Mouse (Mus musculus) hematopoietic stem cell, adult 5-6 weeks (primary cell): ENCODE data around the gene Cntfr. TPM values are rescaled to one million over a fixed set of nuclear protein-coding genes. Genes with fewer than 3 reads are reported as not detected.
"Not testable (repeated sequence)": the region's sequence is repeated elsewhere in the genome, so short reads cannot be mapped to it uniquely, and the experiment has no call there.

ENCODE experiments used
- ATAC-seq, 2 experiments: fragments of 125-278 bp in 1 of 2; replicated peaks in 1 of 2; 2 replicates each; pipeline ENCODE4 v1.8.0; 2016 to 2017; ENCODE audit warnings: inconsistent platforms in 2 of 2, mild to moderate bottlenecking in 2 of 2, moderate number of reproducible peaks in 2 of 2, low read depth in 1 of 2, moderate TSS enrichment in 1 of 2; ENCODE audit not compliant: low FRiP score in 2 of 2, poor library complexity in 2 of 2, severe bottlenecking in 2 of 2, insufficient read depth in 1 of 2, low TSS enrichment in 1 of 2
- total RNA-seq: library from RNA; stranded (forward); fragments of 172-1452, 232-1000 nt; gene quantifications from 2 replicates; pipeline ENCODE4 v1.2.3, GENCODE M21; 2017

The Cntfr gene
- total RNA-seq, 1 experiment from 2014 or later: not detected

- ATAC-seq: peak; percentile 24 to 50; a peak in 3 of 4 replicates
These were observed 16.5 kb upstream of the Cntfr start, which contains the start of gene Rpp25l for GRCm38 (mm10) chr4:41713197-41714067. Gene Rpp25l (minus strand): TSS chr4:41713534.

- ATAC-seq: 0 out of 4 replicates have a peak, but pooled peaks of 1 of the 2 experiments have one; percentile 1
These were observed 15.7 kb upstream of the Cntfr start for GRCm38 (mm10) chr4:41712421-41713196.

GRCm38 (mm10) chr4:41711705-41712375 is 15.0 kb upstream of the Cntfr start:
- no peak for ATAC-seq

GRCm38 (mm10) chr4:41710229-41710628 is 13.3 kb upstream of the Cntfr start:
- no peak for ATAC-seq

- peak in 1 of 2 experiments; percentile 36; a peak in 1 of 4 replicates for ATAC-seq
These were observed 11.4 kb upstream of the Cntfr start for GRCm38 (mm10) chr4:41708192-41708745.

GRCm38 (mm10) chr4:41707011-41707535 is 10.2 kb upstream of the Cntfr start:
- ATAC-seq: peak; percentile 82 to 84

GRCm38 (mm10) chr4:41705922-41706754 is 9.2 kb upstream of the Cntfr start:
- no peak for ATAC-seq

GRCm38 (mm10) chr4:41704651-41705050 is 7.8 kb upstream of the Cntfr start:
- no peak for ATAC-seq

GRCm38 (mm10) chr4:41702226-41702625 is 5.3 kb upstream of the Cntfr start:
- not testable (repeated sequence) for ATAC-seq

- not testable (repeated sequence) for ATAC-seq
These were observed 3.3 kb upstream of the Cntfr start for GRCm38 (mm10) chr4:41700224-41700623.

GRCm38 (mm10) chr4:41699783-41700182 is 2.9 kb upstream of the Cntfr start, which contains the start of gene Il11ra1:
Gene Il11ra1 (plus strand): TSS chr4:41699989.
- ATAC-seq: not testable (repeated sequence)

GRCm38 (mm10) chr4:41698421-41699016 is 1.6 kb upstream of the Cntfr start:
- not testable (repeated sequence) for ATAC-seq

GRCm38 (mm10) chr4:41696452-41696851 is 437 bp downstream of the Cntfr start:
- not testable (repeated sequence) for ATAC-seq

- ATAC-seq: not testable (repeated sequence)
These were observed 1.1 kb downstream of the Cntfr start for GRCm38 (mm10) chr4:41695800-41696199.

- not testable (repeated sequence) for ATAC-seq
These were observed 3.4 kb downstream of the Cntfr start for GRCm38 (mm10) chr4:41693511-41693910.

- not testable (repeated sequence) for ATAC-seq
These were observed 6.9 kb downstream of the Cntfr start for GRCm38 (mm10) chr4:41690014-41690413.
